ENCODE assay signal across 1 mouse cellular context in the genomic region with DNA sequence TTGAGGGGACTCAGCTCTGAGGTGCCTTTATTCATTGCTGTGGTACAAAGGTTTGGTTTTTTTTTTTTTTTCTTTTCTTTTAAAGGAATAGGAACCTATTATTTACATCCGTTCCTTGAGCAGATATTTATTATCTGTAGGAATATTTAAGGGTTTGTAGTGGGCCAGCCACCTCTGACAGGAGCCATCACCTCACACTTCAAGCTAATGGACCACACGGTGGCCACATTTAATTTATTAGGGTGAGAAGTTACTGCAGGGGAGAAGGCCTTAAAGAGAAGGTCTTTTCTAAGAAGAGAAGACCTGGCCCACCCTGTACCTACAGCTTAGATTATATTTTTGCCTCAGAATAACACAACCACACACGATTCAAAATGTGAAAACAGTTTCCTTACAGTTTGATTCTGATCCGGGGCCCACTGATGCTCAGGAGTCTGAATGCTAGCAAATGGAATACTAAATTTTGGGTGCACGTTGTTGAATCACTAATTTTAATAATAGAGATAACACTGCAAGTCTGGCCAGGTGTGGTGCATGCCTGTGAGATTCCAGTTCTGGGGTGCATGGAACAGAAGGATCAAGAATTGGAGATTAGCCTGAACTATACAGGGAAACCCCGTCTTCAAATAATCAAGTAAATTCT.
TF ChIP-seq lines count a peak whose summit lies in the region.

No protein-coding gene starts in this region.

TF ChIP-seq in CH12.LX, 34 proteins besides CTCF, POLR2A, EP300 and RAD21 (continued from another document):
- TF ChIP-seq CHD1 (IDR thresholded peaks at IDR 0.05; ENCODE audit: low read depth, low read length) (no peak), E2F4 (IDR thresholded peaks at IDR 0.05; ENCODE audit: insufficient replicate concordance, low read depth, low read length) (no peak), ZNF384 (IDR thresholded peaks at IDR 0.05; ENCODE audit: low read depth, low read length) (no peak), ETS1 (conservative IDR thresholded peaks at IDR 0.05; ENCODE audit: low read depth, low read length) (no peak), BHLHE40 (IDR thresholded peaks at IDR 0.05; ENCODE audit: low read depth, low read length) (no peak), RCOR1 (conservative IDR thresholded peaks at IDR 0.05; ENCODE audit: low read depth, low read length) (no peak), MXI1 (IDR thresholded peaks at IDR 0.05; ENCODE audit: low read depth, low read length) (no peak), ZMIZ1 (IDR thresholded peaks at IDR 0.05; ENCODE audit: low read depth, low read length) (no peak)
